Mouse (Mus musculus) midbrain, embryonic 12.5 days (tissue): ENCODE data around the gene Actl7a. TPM values are rescaled to one million over a fixed set of nuclear protein-coding genes. Genes with fewer than 3 reads are reported as not detected.

Source experiments
- ATAC-seq: fragments of 200-750 bp; cut with Nextera tagmentation; 2 replicates; pipeline ENCODE4 v1.8.0; 2017; ENCODE audit warnings: low read depth, moderate TSS enrichment, moderate library complexity; ENCODE audit not compliant: low FRiP score
- H3K27ac ChIP-seq: fragments of 300-500 bp; sonication (generic); replicated peaks from 2 replicates; pipeline ENCODE4 v1.5.1; 2016; ENCODE audit warnings: mild to moderate bottlenecking
- H3K27me3 ChIP-seq: fragments of 300-500 bp; sonication (generic); 2 replicates; pipeline ENCODE4 v1.6.1; 2016; ENCODE audit warnings: mild to moderate bottlenecking
- H3K36me3 ChIP-seq: fragments of 300-500 bp; sonication (generic); 2 replicates; pipeline ENCODE4 v1.6.1; 2016
- H3K4me1 ChIP-seq: fragments of 300-500 bp; sonication (generic); 2 replicates; pipeline ENCODE4 v1.6.1; 2016
- H3K4me2 ChIP-seq: fragments of 300-500 bp; sonication (generic); replicated peaks from 2 replicates; pipeline ENCODE4 v1.6.1; 2016; ENCODE audit warnings: mild to moderate bottlenecking, moderate library complexity
- H3K4me3 ChIP-seq: fragments of 300-500 bp; sonication (generic); 2 replicates; pipeline ENCODE4 v1.5.1; 2016; ENCODE audit warnings: mild to moderate bottlenecking
- H3K9ac ChIP-seq: fragments of 300-500 bp; sonication (generic); replicated peaks from 2 replicates; pipeline ENCODE4 v1.6.1; 2016; ENCODE audit warnings: mild to moderate bottlenecking, moderate library complexity
- H3K9me3 ChIP-seq: fragments of 300-500 bp; sonication (generic); 2 replicates; pipeline ENCODE4 v1.6.1; 2016; ENCODE audit warnings: mild to moderate bottlenecking
- WGBS: fragments of 180-500 bp; shearing (Covaris S2); methylation state at CpG from one replicate; pipeline ENCODE4 v1.1.7; 2016; 5-methylcytosine and 5-hydroxymethylcytosine counted together
- polyA plus RNA-seq: library from polyadenylated mRNA; unstranded; fragments of >200 nt; fragmentation: Nextera tagmentation; extraction: Ambion mirVana; gene quantifications from 2 replicates; pipeline ENCODE4 v1.2.1, GENCODE M21; 2016

Actl7a gene
- polyA plus RNA-seq, result not detected in 2 replicates

DNA sequence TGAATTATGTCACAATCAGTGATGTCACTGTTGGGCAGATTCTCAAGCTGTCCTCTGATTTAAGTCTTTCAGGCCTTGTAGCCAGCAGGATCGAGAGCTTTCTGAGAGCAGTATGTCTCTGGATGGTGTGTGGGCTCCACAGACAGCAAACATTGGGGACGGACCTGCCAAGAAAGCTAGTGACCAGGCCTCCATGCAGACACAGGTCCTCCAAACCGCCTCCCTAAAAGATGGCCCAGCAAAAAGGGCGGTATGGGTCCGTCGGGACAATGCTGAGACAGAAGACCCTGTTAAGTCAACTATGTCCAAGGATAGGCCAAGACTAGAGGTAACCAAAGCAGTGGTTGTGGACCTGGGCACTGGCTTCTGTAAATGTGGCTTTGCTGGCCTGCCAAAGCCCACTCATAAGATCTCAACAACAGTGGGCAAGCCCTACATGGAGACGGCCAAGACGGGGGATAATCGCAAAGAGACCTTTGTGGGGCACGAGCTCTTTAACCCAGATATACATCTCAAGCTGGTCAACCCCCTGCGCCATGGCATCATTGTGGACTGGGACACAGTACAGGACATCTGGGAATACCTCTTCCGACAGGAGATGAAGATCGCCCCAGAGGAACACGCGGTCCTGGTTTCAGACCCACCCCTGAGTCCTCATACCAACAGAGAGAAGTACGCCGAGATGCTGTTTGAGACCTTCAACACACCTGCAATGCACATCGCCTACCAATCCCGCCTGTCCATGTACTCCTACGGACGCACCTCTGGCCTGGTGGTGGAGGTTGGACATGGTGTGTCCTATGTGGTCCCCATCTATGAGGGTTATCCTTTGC, at the start of gene Actl7a:
Gene Actl7a (plus strand): TSS at position 51 of the 833 bp plus-strand sequence.
- WGBS, result 95% methylated on average over 21 of the region's 21 CpGs
- no peaks in the 10 kb centered on the region for H3K27me3 ChIP-seq
- H3K36me3 ChIP-seq, result peaks cover 45% of the 10 kb centered on the region
- H3K4me2 ChIP-seq, result no peak within 1 kb of the TSS
- no peaks in the 10 kb centered on the region for H3K9me3 ChIP-seq
- ATAC-seq, result no peak
- H3K27ac ChIP-seq, result no peak within 1 kb of the TSS
- H3K9ac ChIP-seq, result no peak within 1 kb of the TSS
- H3K4me3 ChIP-seq, result no peak within 1 kb of the TSS
- no peaks in the 10 kb centered on the region for H3K4me1 ChIP-seq

DNA sequence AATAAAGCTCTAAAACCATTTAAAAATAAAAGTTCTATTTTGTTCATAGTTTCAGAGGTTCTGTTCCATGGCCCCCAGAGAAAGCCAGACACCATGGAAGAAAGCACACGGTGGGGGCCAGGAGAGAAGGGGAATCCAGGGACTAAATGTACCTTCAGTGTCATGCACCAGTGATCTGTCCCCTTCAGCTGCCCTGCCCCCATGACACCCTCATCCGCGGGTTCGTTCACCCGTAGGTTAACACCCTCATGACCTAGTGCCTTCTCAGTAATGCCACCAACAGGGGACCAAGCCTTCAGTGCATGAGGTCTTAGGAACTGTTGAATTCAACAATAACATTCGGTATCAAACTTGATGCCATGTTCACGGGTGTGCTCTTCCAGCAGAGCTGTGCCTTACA, 46.8 kb upstream of the Actl7a start:
- WGBS, result 75% methylated on average over 7 of the region's 7 CpGs
- no peak overlapping the region for H3K9ac ChIP-seq
- no peak for ATAC-seq

DNA sequence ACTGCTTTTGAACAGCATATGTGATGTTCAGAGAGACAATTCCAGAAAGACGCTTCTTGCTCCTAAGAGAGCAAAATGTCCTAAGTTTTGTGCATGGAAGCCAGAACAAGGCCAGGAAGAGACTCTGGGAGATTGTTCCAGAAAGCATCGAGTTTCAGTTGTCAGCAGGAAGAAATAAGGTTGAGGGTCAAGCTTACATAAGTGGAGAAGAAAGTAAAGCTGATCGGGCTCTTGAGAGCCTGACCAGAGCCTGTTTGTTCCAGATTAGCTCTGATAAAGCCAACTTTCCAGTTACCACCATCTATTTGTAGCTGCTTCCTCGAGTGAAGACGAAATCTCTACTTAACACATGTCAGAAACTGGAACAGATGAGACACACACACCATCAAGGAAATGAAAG, 44.5 kb upstream of the Actl7a start:
- Histone ChIP-seq H3K4me1 (peaks cover 7% of the 10 kb centered on the region; the same call in 1 of the 2 replicates), H3K4me3 (no peak overlapping the region), H3K4me2 (no peak overlapping the region), H3K27me3 (no peaks in the 10 kb centered on the region), H3K27ac (no peak overlapping the region), H3K36me3 (no peaks in the 10 kb centered on the region), H3K9ac (no peak overlapping the region), H3K9me3 (no peaks in the 10 kb centered on the region)
- WGBS, result 71% methylated on average over 5 of the region's 5 CpGs
- no peak for ATAC-seq

More for the DNA sequence above, 46.8 kb upstream of the Actl7a start:
- no peak overlapping the region for H3K4me2 ChIP-seq
- no peaks in the 10 kb centered on the region for H3K36me3 ChIP-seq
- no peaks in the 10 kb centered on the region for H3K4me1 ChIP-seq
- H3K9me3 ChIP-seq, result no peaks in the 10 kb centered on the region
- H3K4me3 ChIP-seq, result no peak overlapping the region
- no peaks in the 10 kb centered on the region for H3K27me3 ChIP-seq
- H3K27ac ChIP-seq, result no peak overlapping the region

DNA sequence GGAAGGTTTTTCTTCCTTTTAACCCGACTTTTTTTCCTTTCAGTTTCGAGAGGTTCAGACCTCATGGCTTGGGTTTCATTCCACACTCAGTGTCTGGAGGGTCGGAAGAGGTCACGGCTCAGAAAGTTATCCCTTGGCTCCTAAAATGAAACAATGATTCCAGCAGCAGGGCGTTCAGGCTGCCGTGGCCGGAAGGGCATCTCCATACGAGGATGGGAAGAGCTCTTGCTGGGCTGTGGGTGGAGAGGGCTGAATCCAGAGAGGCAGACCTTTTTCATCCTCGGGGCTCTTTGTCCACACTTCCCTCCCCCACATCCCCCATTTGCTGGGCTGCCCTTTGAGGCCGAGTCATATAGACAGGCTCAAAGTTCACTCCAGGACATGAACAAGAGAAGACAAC, 41.0 kb upstream of the Actl7a start:
- H3K9ac ChIP-seq, result no peak overlapping the region
- H3K4me3 ChIP-seq, result no peak overlapping the region
- H3K9me3 ChIP-seq, result no peaks in the 10 kb centered on the region
- ATAC-seq, result no peak
- H3K4me2 ChIP-seq, result peak overlapping the region; percentile 31
- no peak overlapping the region for H3K27ac ChIP-seq
- no peaks in the 10 kb centered on the region for H3K27me3 ChIP-seq
- H3K4me1 ChIP-seq, result peaks cover 12% of the 10 kb centered on the region
- H3K36me3 ChIP-seq, result no peaks in the 10 kb centered on the region
- WGBS, result under 1% methylated on average over 10 of the region's 10 CpGs

DNA sequence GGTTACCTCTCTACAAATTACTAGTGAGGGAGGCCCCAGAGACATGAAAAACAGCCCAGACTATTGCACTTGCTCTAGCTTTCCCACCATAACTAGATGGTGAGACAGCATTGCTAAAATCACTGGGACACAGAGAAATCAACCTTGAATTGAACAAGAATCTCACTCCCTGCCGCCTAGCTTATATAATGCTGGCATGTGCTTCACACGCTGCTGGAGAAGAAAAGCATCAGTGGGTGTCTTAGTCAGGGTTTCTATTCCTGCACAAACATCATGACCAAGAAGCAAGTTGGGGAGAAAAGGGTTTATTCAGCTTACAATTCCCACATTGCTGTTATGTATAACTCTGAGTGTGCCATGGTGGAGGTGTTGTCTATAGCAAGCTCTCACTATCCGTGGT, 30.1 kb upstream of the Actl7a start:
- H3K9ac ChIP-seq, result no peak overlapping the region
- ATAC-seq, result no peak
- no peak overlapping the region for H3K4me3 ChIP-seq
- WGBS, result 81% methylated on average over 3 of the region's 3 CpGs
- H3K27ac ChIP-seq, result no peak overlapping the region
- H3K4me1 ChIP-seq, result peaks cover 8% of the 10 kb centered on the region
- no peak overlapping the region for H3K4me2 ChIP-seq
- no peaks in the 10 kb centered on the region for H3K36me3 ChIP-seq
- no peaks in the 10 kb centered on the region for H3K9me3 ChIP-seq
- no peaks in the 10 kb centered on the region for H3K27me3 ChIP-seq

DNA sequence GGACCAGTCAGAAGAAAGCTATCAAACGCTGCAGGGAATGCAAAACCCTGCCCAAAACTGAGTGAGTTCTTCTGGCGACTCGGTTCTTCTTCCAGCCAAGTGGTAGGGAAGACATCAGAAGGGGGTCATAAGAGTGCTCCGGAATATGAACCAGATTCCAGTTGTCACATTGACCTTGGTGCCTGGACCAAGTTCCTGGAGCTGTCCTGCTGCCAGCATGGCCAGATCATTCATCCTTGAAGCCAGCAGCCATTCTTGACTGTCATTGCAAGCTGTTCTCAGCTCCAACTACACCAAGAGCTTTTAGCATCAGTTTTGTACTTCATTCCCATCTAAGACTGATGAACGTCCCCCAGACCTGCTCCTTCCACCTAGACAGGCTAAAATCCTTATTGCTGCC, 26.4 kb upstream of the Actl7a start:
- no peak overlapping the region for H3K9ac ChIP-seq
- H3K4me3 ChIP-seq, result no peak overlapping the region
- no peak overlapping the region for H3K27ac ChIP-seq
- no peaks in the 10 kb centered on the region for H3K27me3 ChIP-seq
- no peaks in the 10 kb centered on the region for H3K9me3 ChIP-seq
- H3K4me1 ChIP-seq, result no peaks in the 10 kb centered on the region
- no peak for ATAC-seq
- 61% methylated on average over 5 of the region's 5 CpGs for WGBS
- no peak overlapping the region for H3K4me2 ChIP-seq
- no peaks in the 10 kb centered on the region for H3K36me3 ChIP-seq

DNA sequence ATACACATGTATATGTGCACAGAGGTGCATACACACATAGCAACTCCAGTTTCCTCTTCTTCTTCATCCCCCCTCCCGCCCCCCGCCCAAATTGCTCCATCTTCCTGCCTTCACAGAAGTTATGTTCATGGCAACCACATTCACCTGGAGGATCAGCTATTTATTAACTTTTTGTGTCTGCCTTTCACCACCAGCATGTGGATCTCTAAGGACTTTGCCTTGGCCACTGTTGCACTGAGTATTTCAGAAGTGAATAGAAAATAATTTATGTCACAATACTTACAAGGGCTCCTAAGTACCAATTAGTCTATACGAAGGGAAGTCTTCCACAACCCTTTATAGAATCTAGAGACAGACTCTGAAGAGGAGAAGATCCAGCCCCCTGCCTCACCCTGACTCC, 25.3 kb upstream of the Actl7a start:
- WGBS, result 90% methylated on average over 3 of the region's 3 CpGs
- Histone ChIP-seq H3K4me3 (no peak overlapping the region), H3K9me3 (no peaks in the 10 kb centered on the region), H3K9ac (no peak overlapping the region), H3K4me2 (no peak overlapping the region), H3K36me3 (no peaks in the 10 kb centered on the region), H3K4me1 (no peaks in the 10 kb centered on the region), H3K27ac (no peak overlapping the region), H3K27me3 (no peaks in the 10 kb centered on the region)
- ATAC-seq, result no peak

DNA sequence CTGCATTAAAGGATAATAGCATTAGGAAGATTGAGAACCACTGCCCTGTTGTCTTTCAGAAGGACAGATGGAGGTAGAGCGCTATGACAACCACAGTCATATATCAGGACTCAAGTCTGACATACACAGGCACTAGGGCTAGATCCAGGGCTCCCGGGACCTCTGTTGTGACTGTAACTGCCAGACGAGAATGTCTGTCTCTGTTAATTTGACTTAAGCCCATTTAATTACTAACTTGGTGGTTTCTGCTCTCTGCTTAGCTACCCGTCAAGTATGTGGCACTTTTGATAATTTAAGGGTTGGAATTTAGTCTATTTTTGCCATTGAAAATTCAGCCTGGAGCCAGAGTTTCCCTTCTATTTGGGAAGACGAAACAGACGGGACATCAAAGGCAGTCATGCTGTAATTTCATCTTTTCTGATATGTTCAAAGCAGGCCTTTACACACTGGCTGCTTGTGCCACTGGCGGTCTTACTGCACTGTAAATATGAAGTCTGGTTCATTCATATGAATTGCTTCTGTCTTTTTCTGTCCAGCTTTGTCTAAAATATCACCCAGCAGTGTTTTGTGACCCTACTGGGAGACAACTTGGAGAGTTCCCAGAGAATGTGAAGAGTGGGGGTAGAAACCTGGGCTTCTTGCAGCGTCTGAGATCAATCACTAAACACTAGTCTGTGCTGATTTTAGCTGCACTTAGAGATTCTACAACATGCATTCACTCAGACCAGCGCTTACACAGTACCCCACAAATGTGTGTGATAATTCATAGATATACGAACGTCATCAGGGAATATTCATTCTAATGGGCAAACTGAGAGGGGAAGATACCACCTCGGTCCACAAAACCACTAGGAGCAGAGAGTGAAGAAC, 24.4 kb upstream of the Actl7a start:
- Histone ChIP-seq H3K27ac (no peak overlapping the region), H3K27me3 (no peaks in the 10 kb centered on the region), H3K4me2 (no peak overlapping the region), H3K4me3 (no peak overlapping the region), H3K9me3 (no peaks in the 10 kb centered on the region), H3K9ac (no peak overlapping the region), H3K4me1 (no peaks in the 10 kb centered on the region), H3K36me3 (no peaks in the 10 kb centered on the region)
- no peak for ATAC-seq
- WGBS, result 79% methylated on average over 12 of the region's 12 CpGs

DNA sequence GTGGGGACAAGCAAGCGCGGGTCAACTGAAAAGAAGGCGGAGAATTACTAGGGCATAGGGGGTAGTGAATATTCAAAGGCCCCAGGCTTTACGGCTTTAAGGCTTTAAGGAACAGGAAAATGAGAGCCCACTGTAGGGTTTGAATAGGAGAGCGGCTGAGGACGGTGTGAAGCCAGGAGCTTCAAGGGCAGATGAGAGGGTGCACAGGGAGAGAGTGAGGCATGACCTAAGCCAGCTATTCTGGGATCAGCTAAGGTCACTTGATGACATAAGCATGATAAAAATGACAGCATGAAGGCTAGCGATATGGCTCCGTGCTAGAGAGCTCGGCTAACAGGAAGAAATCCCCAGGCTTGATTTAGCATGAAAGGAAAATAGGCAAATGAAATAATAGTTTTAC, 23.8 kb upstream of the Actl7a start:
- Histone ChIP-seq H3K4me1 (no peaks in the 10 kb centered on the region), H3K36me3 (no peaks in the 10 kb centered on the region), H3K27ac (no peak overlapping the region), H3K27me3 (no peaks in the 10 kb centered on the region), H3K9me3 (no peaks in the 10 kb centered on the region), H3K4me3 (no peak overlapping the region), H3K9ac (no peak overlapping the region), H3K4me2 (no peak overlapping the region)
- WGBS, result 67% methylated on average over 9 of the region's 9 CpGs
- ATAC-seq, result no peak

DNA sequence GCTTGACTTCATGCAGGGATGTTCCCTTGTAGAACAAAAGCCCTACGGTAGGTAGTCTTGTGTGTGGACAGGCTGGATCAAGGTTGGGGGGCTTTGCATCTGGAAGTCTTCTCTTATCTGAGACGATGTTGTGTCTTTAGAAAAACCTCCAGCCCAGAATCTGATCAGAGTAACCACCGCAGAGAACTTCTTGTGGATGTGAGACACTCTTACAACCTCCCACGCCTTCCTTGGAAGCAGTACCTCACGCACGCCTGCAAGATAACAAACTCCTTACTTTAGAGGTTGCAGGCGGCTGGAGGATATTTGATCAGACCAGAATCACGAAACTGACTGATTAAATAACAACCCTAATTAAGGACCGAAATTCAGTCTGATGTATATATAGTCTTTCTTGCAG, 22.8 kb upstream of the Actl7a start:
- no peaks in the 10 kb centered on the region for H3K4me1 ChIP-seq
- H3K9ac ChIP-seq, result no peak overlapping the region
- no peak overlapping the region for H3K4me2 ChIP-seq
- no peaks in the 10 kb centered on the region for H3K36me3 ChIP-seq
- no peaks in the 10 kb centered on the region for H3K9me3 ChIP-seq
- no peak overlapping the region for H3K4me3 ChIP-seq
- no peak for ATAC-seq
- 91% methylated on average over 9 of the region's 9 CpGs for WGBS
- H3K27ac ChIP-seq, result no peak overlapping the region
- H3K27me3 ChIP-seq, result no peaks in the 10 kb centered on the region

DNA sequence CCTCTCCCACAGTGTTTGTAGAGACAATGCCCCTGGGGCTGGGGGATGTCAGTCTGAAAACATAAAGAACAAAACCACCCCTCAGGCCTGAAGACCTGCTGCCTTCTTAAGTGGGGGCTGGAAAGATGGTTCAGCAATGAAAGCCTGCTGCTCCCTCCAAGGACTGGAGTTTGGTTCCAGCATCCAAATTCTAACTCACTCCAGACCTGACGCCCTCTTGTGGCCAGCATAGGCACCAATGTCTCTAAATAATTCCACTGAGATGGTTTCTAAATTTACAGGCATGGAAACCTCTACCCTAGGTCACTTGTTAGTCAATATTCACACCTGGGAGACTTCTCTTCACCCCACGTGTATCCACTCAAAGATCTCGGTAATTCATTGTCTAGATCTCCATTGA, 21.7 kb upstream of the Actl7a start:
- Histone ChIP-seq H3K9me3 (no peaks in the 10 kb centered on the region), H3K9ac (no peak overlapping the region), H3K27ac (no peak overlapping the region), H3K4me3 (no peak overlapping the region), H3K27me3 (no peaks in the 10 kb centered on the region), H3K4me1 (no peaks in the 10 kb centered on the region), H3K4me2 (no peak overlapping the region), H3K36me3 (no peaks in the 10 kb centered on the region)
- ATAC-seq, result no peak
- 22% methylated on average over 3 of the region's 3 CpGs for WGBS

DNA sequence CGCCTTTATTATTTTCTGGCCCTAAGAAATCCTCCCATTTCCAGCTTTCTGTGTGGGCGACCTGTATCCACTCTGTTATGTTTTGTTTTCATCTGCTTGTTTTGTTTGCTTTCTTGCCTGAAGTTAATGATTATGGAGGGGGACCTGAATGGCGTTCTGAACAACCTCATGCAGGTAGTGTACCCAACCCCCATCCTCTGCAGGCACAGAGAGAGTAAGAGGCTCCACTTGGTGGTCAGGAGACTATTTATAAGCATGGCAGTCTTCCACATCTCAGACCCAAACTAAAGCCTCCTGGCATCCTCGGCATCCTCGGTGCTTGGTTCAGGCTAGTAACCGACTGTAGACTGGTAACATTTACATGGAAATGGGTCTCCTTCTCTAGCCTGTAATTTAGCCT, 20.9 kb upstream of the Actl7a start:
- ATAC-seq, result no peak
- H3K4me3 ChIP-seq, result no peak overlapping the region
- no peaks in the 10 kb centered on the region for H3K36me3 ChIP-seq
- H3K4me2 ChIP-seq, result no peak overlapping the region
- peaks cover under 1% of the 10 kb centered on the region; the same call in 1 of the 2 replicates for H3K9me3 ChIP-seq
- H3K27me3 ChIP-seq, result no peaks in the 10 kb centered on the region
- H3K4me1 ChIP-seq, result no peaks in the 10 kb centered on the region
- H3K27ac ChIP-seq, result no peak overlapping the region
- no peak overlapping the region for H3K9ac ChIP-seq
- 63% methylated on average over 6 of the region's 6 CpGs for WGBS
